Mouse (Mus musculus) lung, embryonic 16.5 days (tissue): ENCODE data around the gene Zfp704. TPM values are rescaled to one million over a fixed set of nuclear protein-coding genes. Genes with fewer than 3 reads are reported as not detected.
A peak's percentile ranks its signal among the peaks of the same experiment; 100 is the strongest.

Experiments
- ATAC-seq: fragments of 200-750 bp; cut with Nextera tagmentation; 2 replicates; pipeline ENCODE4 v1.8.0; 2017; ENCODE audit warnings: low read depth, mild to moderate bottlenecking, moderate library complexity
- H3K27ac ChIP-seq: fragments of 300-500 bp; sonication (generic); 2 replicates; pipeline ENCODE4 v1.5.1; 2014; ENCODE audit warnings: mild to moderate bottlenecking, control low read depth, low read length
- H3K27me3 ChIP-seq: fragments of 300-500 bp; sonication (generic); 2 replicates; pipeline ENCODE4 v1.6.1; 2014; ENCODE audit warnings: low read depth, low read length, mixed read lengths; ENCODE audit not compliant: control insufficient read depth, insufficient read depth
- H3K36me3 ChIP-seq: fragments of 300-500 bp; sonication (generic); 2 replicates; pipeline ENCODE4 v1.6.1; 2014; ENCODE audit warnings: low read length; ENCODE audit not compliant: control insufficient read depth, insufficient read depth
- H3K4me1 ChIP-seq: fragments of 300-500 bp; sonication (generic); replicated peaks from 2 replicates; pipeline ENCODE4 v1.6.1; 2014; ENCODE audit warnings: low read length, mixed read lengths; ENCODE audit not compliant: control insufficient read depth, insufficient read depth
- H3K4me2 ChIP-seq: fragments of 300-500 bp; sonication (generic); 2 replicates; pipeline ENCODE4 v1.6.1; 2014; ENCODE audit warnings: low read depth, low read length, control low read depth
- H3K4me3 ChIP-seq: fragments of 300-500 bp; sonication (generic); 2 replicates; pipeline ENCODE4 v1.5.1; 2014; ENCODE audit warnings: mild to moderate bottlenecking, low read length, control low read depth
- H3K9ac ChIP-seq: fragments of 300-500 bp; sonication (generic); 2 replicates; pipeline ENCODE4 v1.6.1; 2014; ENCODE audit warnings: low read length, control low read depth
- H3K9me3 ChIP-seq: fragments of 300-500 bp; sonication (generic); 2 replicates; pipeline ENCODE4 v1.6.1; 2016; ENCODE audit warnings: low read length; ENCODE audit not compliant: control insufficient read depth
- WGBS: fragments of 180-500 bp; shearing (Covaris S2); extraction: QIAGEN DNeasy Blood & Tissue Kit; methylation state at CpG from one replicate; pipeline ENCODE4 v1.1.7; 2014; 5-methylcytosine and 5-hydroxymethylcytosine counted together
- polyA plus RNA-seq: library from polyadenylated mRNA; unstranded; fragments of >200 nt; fragmentation: Nextera tagmentation; extraction: Ambion mirVana; gene quantifications from 2 replicates; pipeline ENCODE4 v1.2.1, GENCODE M21; 2015

The Zfp704 gene
- polyA plus RNA-seq, 1 experiment from 2014 or later = 8.9 TPM

GRCm38 (mm10) chr3:9407801-9408200, 202.1 kb downstream of the Zfp704 start:
- Histone ChIP-seq H3K27ac (peak overlapping the region; percentile 35; the same call in 1 of the 2 replicates), H3K9ac (no peak overlapping the region), H3K4me3 (no peak overlapping the region), H3K4me1 (peaks cover 17% of the 10 kb centered on the region), H3K4me2 (no peak overlapping the region), H3K9me3 (no peaks in the 10 kb centered on the region), H3K36me3 (no peaks in the 10 kb centered on the region), H3K27me3 (no peaks in the 10 kb centered on the region)
- WGBS = 58% methylated on average over 10 of the region's 10 CpGs
- ATAC-seq = no peak

- Histone ChIP-seq H3K36me3 (no peaks in the 10 kb centered on the region), H3K27ac (peak overlapping the region; percentile 35; the same call in 1 of the 2 replicates), H3K4me2 (no peak overlapping the region), H3K9ac (no peak overlapping the region), H3K4me3 (no peak overlapping the region), H3K9me3 (no peaks in the 10 kb centered on the region), H3K27me3 (no peaks in the 10 kb centered on the region), H3K4me1 (peaks cover 21% of the 10 kb centered on the region)
- ATAC-seq = no peak
- WGBS = 38% methylated on average over 9 of the region's 9 CpGs
Observed at GRCm38 (mm10) chr3:9407119-9407546, 202.8 kb downstream of the Zfp704 start.

GRCm38 (mm10) chr3:9405341-9405740, 204.5 kb downstream of the Zfp704 start:
- no peaks in the 10 kb centered on the region for H3K27me3 ChIP-seq
- no peaks in the 10 kb centered on the region for H3K36me3 ChIP-seq
- no peak overlapping the region for H3K9ac ChIP-seq
- H3K27ac ChIP-seq = no peak overlapping the region
- peaks cover 39% of the 10 kb centered on the region for H3K4me1 ChIP-seq
- 56% methylated on average over 9 of the region's 9 CpGs for WGBS
- H3K4me3 ChIP-seq = no peak overlapping the region
- no peak for ATAC-seq
- H3K9me3 ChIP-seq = no peaks in the 10 kb centered on the region
- no peak overlapping the region for H3K4me2 ChIP-seq

GRCm38 (mm10) chr3:9403255-9404050, 206.4 kb downstream of the Zfp704 start:
- no peak for ATAC-seq
- H3K4me3 ChIP-seq = no peak overlapping the region
- no peaks in the 10 kb centered on the region for H3K9me3 ChIP-seq
- no peaks in the 10 kb centered on the region for H3K27me3 ChIP-seq
- peak overlapping the region; percentile 70 for H3K27ac ChIP-seq
- H3K4me2 ChIP-seq = no peak overlapping the region; the same call in 1 of the 2 replicates
- 43% methylated on average over 5 of the region's 5 CpGs for WGBS
- no peak overlapping the region for H3K9ac ChIP-seq
- H3K4me1 ChIP-seq = peaks cover 39% of the 10 kb centered on the region
- no peaks in the 10 kb centered on the region for H3K36me3 ChIP-seq

- H3K9ac ChIP-seq = no peak overlapping the region
- WGBS = 20% methylated on average over 5 of the region's 5 CpGs
- peak; percentile 72 for ATAC-seq
- peak overlapping the region; percentile 70 for H3K27ac ChIP-seq
- no peak overlapping the region; the same call in 1 of the 2 replicates for H3K4me2 ChIP-seq
- H3K4me1 ChIP-seq = peaks cover 39% of the 10 kb centered on the region
- H3K4me3 ChIP-seq = no peak overlapping the region
- H3K36me3 ChIP-seq = no peaks in the 10 kb centered on the region
- no peaks in the 10 kb centered on the region for H3K9me3 ChIP-seq
- no peaks in the 10 kb centered on the region for H3K27me3 ChIP-seq
Observed at GRCm38 (mm10) chr3:9402836-9403235, 207.0 kb downstream of the Zfp704 start.

GRCm38 (mm10) chr3:9402345-9402744, 207.5 kb downstream of the Zfp704 start:
- no peak overlapping the region for H3K9ac ChIP-seq
- no peaks in the 10 kb centered on the region for H3K27me3 ChIP-seq
- peaks cover 37% of the 10 kb centered on the region for H3K4me1 ChIP-seq
- no peak overlapping the region for H3K4me2 ChIP-seq
- H3K36me3 ChIP-seq = no peaks in the 10 kb centered on the region
- WGBS = 77% methylated on average over 5 of the region's 5 CpGs
- H3K27ac ChIP-seq = peak overlapping the region; percentile 7; the same call in 1 of the 2 replicates
- no peaks in the 10 kb centered on the region for H3K9me3 ChIP-seq
- no peak for ATAC-seq
- H3K4me3 ChIP-seq = no peak overlapping the region

GRCm38 (mm10) chr3:9401685-9402084, 208.2 kb downstream of the Zfp704 start:
- ATAC-seq = no peak
- Histone ChIP-seq H3K27me3 (no peaks in the 10 kb centered on the region), H3K4me3 (no peak overlapping the region), H3K36me3 (no peaks in the 10 kb centered on the region), H3K4me1 (peaks cover 36% of the 10 kb centered on the region), H3K27ac (no peak overlapping the region), H3K9me3 (no peaks in the 10 kb centered on the region), H3K9ac (no peak overlapping the region), H3K4me2 (no peak overlapping the region)
- WGBS = 60% methylated on average over 6 of the region's 6 CpGs

GRCm38 (mm10) chr3:9400886-9401221, 209.0 kb downstream of the Zfp704 start:
- 0 out of 2 replicates have a peak overlapping the region, but pooled peaks have one; percentile 39 for H3K9ac ChIP-seq
- 10% methylated on average over 3 of the region's 3 CpGs for WGBS

GRCm38 (mm10) chr3:9400201-9400885, 209.5 kb downstream of the Zfp704 start:
- no peaks in the 10 kb centered on the region for H3K36me3 ChIP-seq
- 0 out of 2 replicates have a peak overlapping the region, but pooled peaks have one; percentile 39 for H3K9ac ChIP-seq
- no peaks in the 10 kb centered on the region for H3K27me3 ChIP-seq
- H3K4me1 ChIP-seq = peaks cover 32% of the 10 kb centered on the region
- WGBS = 7% methylated on average over 3 of the region's 3 CpGs
- peak overlapping the region; percentile 50 for H3K27ac ChIP-seq
- H3K4me2 ChIP-seq = peak overlapping the region; percentile 25
- ATAC-seq = peak; percentile 67
- H3K4me3 ChIP-seq = no peak overlapping the region
- no peaks in the 10 kb centered on the region for H3K9me3 ChIP-seq

More at GRCm38 (mm10) chr3:9400886-9401221, 209.0 kb downstream of the Zfp704 start:
- Histone ChIP-seq H3K4me2 (peak overlapping the region; percentile 25), H3K36me3 (no peaks in the 10 kb centered on the region), H3K4me3 (no peak overlapping the region), H3K27ac (peak overlapping the region; percentile 50), H3K27me3 (no peaks in the 10 kb centered on the region), H3K9me3 (no peaks in the 10 kb centered on the region), H3K4me1 (peaks cover 34% of the 10 kb centered on the region)
- peak; percentile 15 for ATAC-seq
